Mouse (Mus musculus) cortical plate, adult 2 months (tissue): ENCODE data around the gene Arhgap44.

ENCODE experiments used
- CTCF ChIP-seq: fragments of 200-500 bp; IDR thresholded peaks from 2 replicates; pipeline ENCODE4 v1.5.1; 2011; ENCODE audit warnings: mild to moderate bottlenecking, control low read depth, low read length; ENCODE audit not compliant: insufficient read depth; ENCODE audit errors: extremely low read depth
- POLR2A ChIP-seq: fragments of 200-500 bp; IDR thresholded peaks from 2 replicates; pipeline ENCODE4 v1.6.1; 2011; ENCODE audit warnings: mild to moderate bottlenecking, low read length, control low read depth; ENCODE audit not compliant: insufficient read depth; ENCODE audit errors: extremely low read depth

- TF ChIP-seq CTCF, result no peak
- TF ChIP-seq POLR2A, result no peak
Observed at GRCm38 (mm10) chr11:65170121-65170750, 7.5 kb upstream of the Arhgap44 start.
